Mouse (Mus musculus) erythroblast, adult 5-6 weeks (primary cell): ENCODE measurements around the gene Slc9a3r2. TPM values are rescaled to one million over a fixed set of nuclear protein-coding genes. Genes with fewer than 3 reads are reported as not detected.

Experiments
- ATAC-seq: replicated peaks from 2 replicates; pipeline ENCODE4 v1.8.0; 2016; ENCODE audit warnings: moderate number of reproducible peaks, mild to moderate bottlenecking, moderate TSS enrichment, inconsistent platforms; ENCODE audit not compliant: poor library complexity, low FRiP score, severe bottlenecking
- total RNA-seq, 2 experiments: library from RNA; stranded (forward) in 1 of 2; stranded (reverse) in 1 of 2; fragments of 150-400 nt in 1 of 2; fragments of 200-764, 138-1000 nt in 1 of 2; gene quantifications; 2 replicates each; pipeline versions ENCODE4 v1.2.3 to v1.2.4; 2015 to 2017; ENCODE audit warnings: low replicate concordance in 2 of 2

The Slc9a3r2 gene
- total RNA-seq, 2 experiments from 2014 or later: 0.38 to 1.8 TPM

- ATAC-seq: no peak
Observed at GRCm38 (mm10) chr17:24640581-24640980, 9.5 kb downstream of the Slc9a3r2 start.

GRCm38 (mm10) chr17:24640119-24640518 lies 10.0 kb downstream of the Slc9a3r2 start:
- ATAC-seq: no peak

- ATAC-seq: no peak
Observed at GRCm38 (mm10) chr17:24639571-24639988, 10.5 kb downstream of the Slc9a3r2 start.

GRCm38 (mm10) chr17:24638840-24639239 lies 11.3 kb downstream of the Slc9a3r2 start:
- ATAC-seq: no peak

DNA sequence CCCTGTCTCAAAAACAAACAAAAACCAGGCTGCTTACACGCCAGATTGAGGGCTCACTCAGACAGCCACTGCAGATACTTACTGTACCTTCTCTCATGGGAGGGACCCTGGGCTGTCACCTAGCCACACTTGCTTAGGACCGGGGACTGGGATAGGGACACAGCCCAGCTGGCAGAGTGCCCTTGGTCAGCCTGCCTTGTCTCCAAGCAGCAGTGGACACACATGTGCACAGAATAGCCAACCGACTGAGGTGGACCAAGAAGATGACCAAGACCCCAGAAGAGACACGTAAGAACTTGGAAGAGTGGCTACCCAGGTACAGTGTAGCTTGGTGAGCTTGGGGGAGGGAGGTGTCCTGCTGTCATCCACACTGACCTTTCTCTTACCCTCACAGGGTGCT lies 11.9 kb downstream of the Slc9a3r2 start:
- no peak for ATAC-seq

GRCm38 (mm10) chr17:24636781-24637481 lies 13.2 kb downstream of the Slc9a3r2 start:
- no peak for ATAC-seq

- ATAC-seq: no peak
Observed at GRCm38 (mm10) chr17:24635694-24636093, 14.4 kb downstream of the Slc9a3r2 start.

- no peak for ATAC-seq
Observed at GRCm38 (mm10) chr17:24635024-24635423, 15.1 kb downstream of the Slc9a3r2 start.

DNA sequence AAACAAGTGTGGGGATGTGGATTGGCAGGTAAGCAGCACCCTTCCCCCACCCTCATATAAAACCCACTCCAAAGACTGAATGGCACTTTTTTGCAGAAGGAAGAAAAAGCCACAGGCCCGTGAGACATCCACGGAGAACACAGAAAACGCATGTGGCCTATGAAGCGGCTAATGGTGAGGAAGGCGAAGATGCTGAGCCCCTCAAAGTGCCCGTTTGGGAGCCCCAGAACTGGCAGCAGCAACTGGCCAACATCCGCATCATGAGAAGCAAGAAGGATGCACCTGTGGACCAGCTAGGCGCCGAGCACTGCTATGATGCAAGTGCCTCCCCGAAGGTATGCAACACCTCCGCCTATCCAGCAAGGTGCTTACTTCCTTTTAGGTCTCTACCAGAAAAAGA lies 16.3 kb downstream of the Slc9a3r2 start:
- no peak for ATAC-seq

DNA sequence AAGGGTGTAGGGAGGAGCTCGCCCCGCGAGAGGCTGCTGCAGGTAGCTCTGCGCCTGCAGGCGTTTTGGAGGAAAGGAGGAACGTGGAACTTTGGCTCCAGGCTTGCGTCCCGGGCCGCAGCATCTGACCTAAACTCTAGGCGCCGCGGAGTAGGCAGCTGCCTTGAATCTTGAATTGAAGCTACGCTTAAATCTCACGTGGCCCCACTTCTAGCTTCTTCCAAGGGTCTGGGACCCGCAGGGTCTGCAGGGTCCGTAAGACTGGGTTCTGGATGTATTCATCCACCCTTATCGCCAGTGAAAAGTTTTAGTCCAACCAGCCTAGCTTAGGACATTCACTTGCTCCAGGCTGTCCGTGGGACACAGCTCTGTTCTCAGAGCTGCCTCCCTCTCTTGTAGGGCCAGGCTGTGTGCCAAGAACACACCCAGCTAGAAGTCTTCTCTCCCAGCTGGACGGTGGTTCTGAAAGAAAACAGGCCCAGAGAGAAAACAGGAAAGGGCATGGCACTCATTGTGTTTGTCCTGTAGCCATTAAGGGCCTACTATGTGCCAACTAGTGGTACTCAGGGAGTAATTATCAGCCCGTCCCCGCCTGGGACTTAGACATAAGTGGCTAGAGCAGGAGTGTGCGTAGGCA lies 17.2 kb downstream of the Slc9a3r2 start:
- peak; percentile 40 for ATAC-seq

- peak; percentile 62 for ATAC-seq
Observed at GRCm38 (mm10) chr17:24632167-24632812, 17.8 kb downstream of the Slc9a3r2 start, which contains the start of the genes Tsc2 and Nthl1. Tsc2 (minus strand) TSS chr17:24632630. Nthl1 (plus strand) TSS chr17:24632680.

- ATAC-seq: no peak
Observed at GRCm38 (mm10) chr17:24630072-24630471, 20.1 kb downstream of the Slc9a3r2 start.

- peak; percentile 84 for ATAC-seq
Observed at GRCm38 (mm10) chr17:24628646-24629045, 21.5 kb downstream of the Slc9a3r2 start.

GRCm38 (mm10) chr17:24625472-24625871 lies 24.7 kb downstream of the Slc9a3r2 start:
- ATAC-seq: no peak

DNA sequence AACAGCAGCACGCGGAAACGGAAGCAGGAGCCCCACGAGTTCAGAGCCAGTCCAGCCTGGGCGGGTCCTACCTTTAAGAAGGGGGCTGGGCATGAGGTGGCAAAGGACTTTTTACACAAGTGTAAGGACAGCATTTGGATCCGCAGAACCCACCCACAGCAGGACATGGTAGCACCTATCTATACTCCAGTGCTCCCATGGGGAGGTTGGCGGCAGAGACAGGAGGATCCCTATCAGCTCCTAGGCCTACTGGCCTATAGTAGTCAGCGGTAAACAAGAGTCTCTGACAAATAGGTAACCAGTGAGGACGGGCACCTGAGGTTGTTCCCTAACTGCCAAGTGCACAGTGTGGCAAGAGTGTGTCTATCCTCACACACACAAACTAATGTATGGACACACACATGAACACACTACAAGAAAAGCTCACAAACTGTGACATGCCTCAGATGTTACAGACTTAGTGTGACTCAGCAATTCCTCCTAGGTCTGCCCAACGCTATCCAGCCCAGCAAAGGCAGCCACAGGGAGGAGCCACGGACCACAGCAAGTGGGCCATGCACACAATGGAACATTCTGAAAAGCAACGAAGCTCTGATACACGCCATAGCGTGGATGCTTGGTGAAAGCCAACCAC lies 32.4 kb downstream of the Slc9a3r2 start:
- ATAC-seq: peak; percentile 90

GRCm38 (mm10) chr17:24610711-24611110 lies 39.4 kb downstream of the Slc9a3r2 start:
- no peak for ATAC-seq

DNA sequence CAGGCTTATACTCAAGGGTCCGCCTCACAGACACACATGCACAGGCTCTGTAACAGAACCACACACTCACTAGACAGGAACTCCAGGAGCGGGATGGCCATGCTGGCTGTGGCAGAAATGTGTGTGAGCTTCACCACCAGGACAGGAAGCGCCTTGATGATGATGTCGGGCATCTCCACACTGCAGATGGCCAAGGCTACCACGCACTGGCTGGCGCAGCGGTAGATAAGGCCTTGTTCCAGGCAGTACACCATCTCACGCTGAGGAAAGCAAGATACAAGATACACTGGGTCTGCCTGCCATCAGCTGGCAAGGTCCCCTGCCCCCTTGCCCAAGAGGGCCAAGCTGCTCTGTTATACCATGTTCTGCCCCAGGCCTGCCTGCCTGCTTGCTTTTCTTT lies 41.3 kb downstream of the Slc9a3r2 start:
- ATAC-seq: peak; percentile 86

GRCm38 (mm10) chr17:24608370-24608769 lies 41.8 kb downstream of the Slc9a3r2 start:
- peak; percentile 27 for ATAC-seq

- no peak for ATAC-seq
Observed at GRCm38 (mm10) chr17:24604557-24604956, 45.6 kb downstream of the Slc9a3r2 start.

GRCm38 (mm10) chr17:24603961-24604360 lies 46.2 kb downstream of the Slc9a3r2 start:
- no peak for ATAC-seq
